Mouse (Mus musculus) ES-E14 (cell line): ENCODE measurements at regions not wholly inside any gene's neighbourhood (a gene's known extent, or its start where the extent isn't known, plus 50 kb on each side); places are given as distances from the start of the nearest gene placed in this dataset.

ENCODE experiments used
- CHD2 ChIP-seq: IDR thresholded peaks from 2 replicates; pipeline ENCODE4 v1.6.1; 2014; ENCODE audit warnings: mild to moderate bottlenecking, low read depth, low read length, inconsistent platforms
- HCFC1 ChIP-seq: IDR thresholded peaks from 2 replicates; pipeline ENCODE4 v1.6.1; 2012; ENCODE audit warnings: low read length, inconsistent platforms, borderline replicate concordance; ENCODE audit not compliant: insufficient read depth
- MAFK ChIP-seq: IDR thresholded peaks from 2 replicates; pipeline ENCODE4 v1.6.1; 2014; ENCODE audit warnings: mild to moderate bottlenecking, low read depth, low read length, inconsistent platforms; ENCODE audit not compliant: insufficient read depth
- ZC3H11A ChIP-seq: IDR thresholded peaks from 2 replicates; pipeline ENCODE4 v1.6.1; 2012; ENCODE audit warnings: low read depth, mild to moderate bottlenecking, inconsistent platforms, low read length, borderline replicate concordance
- ZNF384 ChIP-seq: IDR thresholded peaks from 2 replicates; pipeline ENCODE4 v1.6.1; 2012; ENCODE audit warnings: low read depth, low read length, inconsistent platforms

- TF ChIP-seq HCFC1 (no peak), ZC3H11A (peak; percentile 43), ZNF384 (no peak), MAFK (no peak), CHD2 (no peak)
Observed at GRCm38 (mm10) chr12:50999295-51000237, 348.3 kb upstream of the G2e3 start.
